Mouse (Mus musculus): ENCODE measurements around the gene Ushbp1. TPM values are rescaled to one million over a fixed set of nuclear protein-coding genes. Genes with fewer than 3 reads are reported as not detected.

Ushbp1 gene
- polyA plus RNA-seq, 1 experiment: not detected

DNA sequence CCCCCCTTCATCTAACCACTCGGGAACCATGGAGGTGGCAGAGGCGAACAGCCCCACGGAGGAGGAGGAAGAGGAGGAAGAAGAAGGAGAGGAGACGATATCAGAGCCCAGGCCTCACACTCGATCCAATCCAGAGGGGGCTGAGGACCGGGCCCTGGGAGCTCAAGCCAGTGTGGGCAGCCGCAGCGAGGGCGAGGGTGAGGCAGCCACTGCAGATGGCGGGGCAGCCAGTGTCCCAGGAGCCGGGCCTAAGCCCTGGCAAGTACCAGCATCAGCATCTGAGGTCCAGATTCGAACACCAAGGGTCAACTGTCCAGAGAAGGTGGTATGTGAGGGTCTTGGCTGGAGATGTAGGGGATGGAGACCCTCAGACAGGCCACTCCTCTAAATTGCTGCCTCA lies 2.1 kb upstream of the Ushbp1 start:
- H3K4me3 ChIP-seq (ENCODE audit: insufficient read depth, low read depth, low read length): 0 out of 2 replicates have a peak overlapping the region, but pooled peaks have one; percentile 2
- H3K27ac ChIP-seq (ENCODE audit: insufficient read depth, low read depth, low read length): no peak overlapping the region
- no peak for TF ChIP-seq CTCF (IDR thresholded peaks at IDR 0.05; ENCODE audit: insufficient read depth, low read depth, low read length)
- TF ChIP-seq POLR2A (IDR thresholded peaks at IDR 0.05; ENCODE audit: insufficient read depth, low read depth, low read length): no peak
- 78% methylated on average over 12 of the region's 12 CpGs for WGBS
- peaks cover 9% of the 10 kb centered on the region for H3K4me1 ChIP-seq (ENCODE audit: control insufficient read depth, insufficient read depth, low read length)

DNA sequence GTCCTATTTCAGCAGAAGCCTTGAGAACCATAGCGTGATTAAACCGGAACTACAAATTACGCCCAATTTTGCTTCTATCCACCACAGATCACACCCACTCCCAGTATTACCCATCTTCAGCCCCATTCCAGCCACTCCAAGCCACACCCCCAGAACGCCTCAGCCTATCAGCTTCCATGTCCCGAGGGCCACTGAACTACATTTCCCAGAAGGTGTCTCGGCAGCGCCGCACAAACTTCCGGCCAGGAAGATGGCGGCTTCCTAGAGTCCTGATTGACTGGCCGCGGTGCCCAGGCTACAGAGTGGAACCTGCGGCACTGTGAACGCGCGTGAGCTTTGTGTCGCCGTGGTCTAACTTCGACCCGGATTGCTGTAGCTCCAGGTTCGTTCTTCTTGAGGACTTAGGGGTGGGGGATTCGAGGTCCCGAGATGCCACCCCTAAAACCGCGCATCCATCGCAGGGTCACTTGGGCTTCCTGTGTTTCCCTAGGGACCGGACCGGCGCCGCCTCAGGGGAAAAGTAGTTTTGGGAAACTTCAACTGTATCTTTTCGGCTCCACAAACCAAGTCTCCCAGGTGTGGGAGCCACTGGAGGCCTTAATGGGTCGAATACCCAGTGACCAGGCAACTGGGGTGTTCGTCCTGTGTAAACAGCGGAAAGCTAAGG lies 1.2 kb upstream of the Ushbp1 start, which contains the start of gene Babam1:
Babam1 (plus strand) TSS at position 223 of the 667 bp plus-strand sequence.
- Histone ChIP-seq H3K4me1 (ENCODE audit: control insufficient read depth, insufficient read depth, low read length) (peaks cover 9% of the 10 kb centered on the region), H3K4me3 (ENCODE audit: insufficient read depth, low read depth, low read length) (peak within 1 kb of the TSS; percentile 78), H3K27ac (ENCODE audit: insufficient read depth, low read depth, low read length) (peak within 1 kb of the TSS; percentile 57)
- TF ChIP-seq CTCF (IDR thresholded peaks at IDR 0.05; ENCODE audit: insufficient read depth, low read depth, low read length) (no peak), POLR2A (IDR thresholded peaks at IDR 0.05; ENCODE audit: insufficient read depth, low read depth, low read length) (peak; percentile 69)
- WGBS: under 1% methylated on average over 34 of the region's 34 CpGs

DNA sequence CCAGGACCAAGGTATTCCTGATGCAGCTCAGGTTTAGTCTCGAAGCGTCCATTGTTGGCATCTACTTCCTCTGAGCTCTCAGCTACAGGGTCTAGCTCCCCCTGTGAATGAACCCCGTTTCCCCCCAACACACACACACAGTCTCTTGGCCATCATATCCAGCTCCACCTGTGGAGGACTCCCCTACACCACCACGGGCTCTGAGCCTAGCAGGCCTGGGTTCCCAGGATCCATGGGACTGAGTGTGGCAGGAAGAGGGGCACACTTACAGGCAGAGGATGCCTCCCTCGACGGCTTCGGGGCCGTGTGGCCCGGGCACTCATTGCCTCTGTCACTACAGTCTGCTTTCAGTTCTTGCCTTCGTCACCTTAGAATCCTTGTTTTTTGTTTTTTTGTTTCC lies 531 bp downstream of the Ushbp1 start:
- H3K4me3 ChIP-seq (ENCODE audit: insufficient read depth, low read depth, low read length): no peak overlapping the region; the same call in 1 of the 2 replicates
- whole genome bisulfite sequencing: 85% methylated on average over 10 of the region's 10 CpGs
- peaks cover 9% of the 10 kb centered on the region for H3K4me1 ChIP-seq (ENCODE audit: control insufficient read depth, insufficient read depth, low read length)
- TF ChIP-seq POLR2A (IDR thresholded peaks at IDR 0.05; ENCODE audit: insufficient read depth, low read depth, low read length) (no peak), CTCF (IDR thresholded peaks at IDR 0.05; ENCODE audit: insufficient read depth, low read depth, low read length) (no peak)
- no peak overlapping the region for H3K27ac ChIP-seq (ENCODE audit: insufficient read depth, low read depth, low read length)

DNA sequence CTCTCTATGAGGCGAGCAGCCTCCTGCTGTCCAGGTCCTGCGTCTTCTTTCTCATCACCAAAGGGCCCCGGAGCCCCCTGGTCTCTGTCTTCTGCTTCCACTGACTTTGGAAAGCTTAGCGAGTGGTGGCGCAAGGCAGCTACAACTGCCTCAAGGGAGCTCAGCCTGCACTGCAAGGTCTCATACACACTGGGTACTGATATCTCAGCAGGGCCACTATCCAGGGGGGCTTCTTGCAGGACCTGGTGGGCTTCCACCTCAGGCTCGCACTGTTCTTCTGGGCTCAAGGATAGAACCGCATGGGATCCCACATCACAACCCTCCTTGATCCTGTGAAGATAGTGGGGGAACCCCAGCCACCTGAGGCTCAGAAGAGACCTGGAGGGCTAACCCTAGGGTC lies 1.1 kb downstream of the Ushbp1 start:
- 81% methylated on average over 7 of the region's 7 CpGs for WGBS
- TF ChIP-seq CTCF (IDR thresholded peaks at IDR 0.05; ENCODE audit: insufficient read depth, low read depth, low read length): no peak
- TF ChIP-seq POLR2A (IDR thresholded peaks at IDR 0.05; ENCODE audit: insufficient read depth, low read depth, low read length): no peak
- H3K4me3 ChIP-seq (ENCODE audit: insufficient read depth, low read depth, low read length): no peak overlapping the region; the same call in 1 of the 2 replicates

DNA sequence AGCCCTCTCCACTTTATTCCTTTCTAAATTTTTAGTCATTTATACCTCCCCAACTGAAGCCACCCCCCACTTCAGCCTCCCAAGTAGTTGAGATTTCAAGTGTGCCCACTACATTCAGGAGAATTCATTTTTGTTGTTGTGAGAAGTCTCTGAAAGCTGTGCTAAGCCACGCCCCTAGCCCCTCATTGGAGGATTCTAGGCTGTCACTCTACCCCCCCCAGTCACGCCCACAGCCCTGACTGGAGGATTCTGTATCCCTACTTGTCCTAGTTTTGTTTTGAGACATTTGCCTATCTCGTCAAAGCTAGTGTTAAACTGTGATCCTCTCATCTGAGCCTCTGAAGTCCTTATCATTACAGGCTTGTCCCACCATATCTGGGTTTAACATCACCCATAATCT lies 2.7 kb downstream of the Ushbp1 start:
- TF ChIP-seq POLR2A (IDR thresholded peaks at IDR 0.05; ENCODE audit: insufficient read depth, low read depth, low read length) (no peak), CTCF (IDR thresholded peaks at IDR 0.05; ENCODE audit: insufficient read depth, low read depth, low read length) (no peak)
- 11% methylated on average over 3 of the region's 3 CpGs for WGBS
- Histone ChIP-seq H3K27ac (ENCODE audit: insufficient read depth, low read depth, low read length) (no peak overlapping the region), H3K4me3 (ENCODE audit: insufficient read depth, low read depth, low read length) (no peak overlapping the region), H3K4me1 (ENCODE audit: control insufficient read depth, insufficient read depth, low read length) (peaks cover 9% of the 10 kb centered on the region)

More for the DNA sequence above, 1.1 kb downstream of the Ushbp1 start:
- H3K27ac ChIP-seq (ENCODE audit: insufficient read depth, low read depth, low read length): no peak overlapping the region
- H3K4me1 ChIP-seq (ENCODE audit: control insufficient read depth, insufficient read depth, low read length): peaks cover 9% of the 10 kb centered on the region

DNA sequence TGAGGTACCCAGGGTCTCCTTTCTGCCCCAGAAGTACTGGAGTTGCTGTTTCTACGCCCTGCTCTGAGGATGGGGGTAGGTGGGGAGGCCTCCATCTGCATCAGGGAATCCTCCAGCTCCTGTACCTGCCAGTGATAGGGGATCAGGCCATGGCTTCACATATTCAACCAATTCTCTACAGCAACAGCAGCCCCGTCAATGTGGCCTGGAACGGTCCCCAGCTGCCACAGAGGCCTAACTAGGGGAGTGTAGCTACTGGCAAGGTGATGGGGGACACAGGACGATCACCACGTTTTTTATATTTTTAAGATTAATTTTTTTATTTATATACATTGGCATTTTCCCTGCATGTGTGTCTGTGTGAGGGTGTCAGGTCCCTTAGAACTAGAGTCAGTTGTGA lies 3.2 kb downstream of the Ushbp1 start:
- H3K27ac ChIP-seq (ENCODE audit: insufficient read depth, low read depth, low read length): no peak overlapping the region
- 74% methylated on average over 5 of the region's 5 CpGs for WGBS
- H3K4me3 ChIP-seq (ENCODE audit: insufficient read depth, low read depth, low read length): no peak overlapping the region
- no peak for TF ChIP-seq CTCF (IDR thresholded peaks at IDR 0.05; ENCODE audit: insufficient read depth, low read depth, low read length)
- no peak for TF ChIP-seq POLR2A (IDR thresholded peaks at IDR 0.05; ENCODE audit: insufficient read depth, low read depth, low read length)
- peaks cover 5% of the 10 kb centered on the region for H3K4me1 ChIP-seq (ENCODE audit: control insufficient read depth, insufficient read depth, low read length)

DNA sequence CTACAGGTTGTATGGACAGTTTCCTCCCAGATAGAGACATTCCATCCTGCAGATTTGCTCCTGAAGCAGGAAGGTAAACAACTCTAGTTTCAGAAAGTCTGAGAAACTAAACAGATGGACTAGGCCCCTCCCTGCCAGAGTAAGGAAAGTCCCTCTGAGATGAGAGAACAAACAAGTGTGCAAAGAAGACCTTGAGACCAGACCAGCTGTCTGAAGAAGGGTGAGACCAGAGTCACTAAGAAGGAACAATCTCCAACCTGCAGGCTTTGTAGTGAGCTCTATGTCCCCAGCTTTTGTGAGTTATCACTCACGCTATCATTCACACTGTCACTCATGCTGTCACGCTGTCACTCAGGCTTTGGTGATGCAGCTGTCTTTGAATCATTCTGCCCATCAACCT lies 3.9 kb downstream of the Ushbp1 start:
- WGBS: 97% methylated on average over 2 of the region's 2 CpGs
- Histone ChIP-seq H3K4me3 (ENCODE audit: insufficient read depth, low read depth, low read length) (no peak overlapping the region), H3K27ac (ENCODE audit: insufficient read depth, low read depth, low read length) (no peak overlapping the region), H3K4me1 (ENCODE audit: control insufficient read depth, insufficient read depth, low read length) (peaks cover 9% of the 10 kb centered on the region)
- TF ChIP-seq CTCF (IDR thresholded peaks at IDR 0.05; ENCODE audit: insufficient read depth, low read depth, low read length) (no peak), POLR2A (IDR thresholded peaks at IDR 0.05; ENCODE audit: insufficient read depth, low read depth, low read length) (no peak)

DNA sequence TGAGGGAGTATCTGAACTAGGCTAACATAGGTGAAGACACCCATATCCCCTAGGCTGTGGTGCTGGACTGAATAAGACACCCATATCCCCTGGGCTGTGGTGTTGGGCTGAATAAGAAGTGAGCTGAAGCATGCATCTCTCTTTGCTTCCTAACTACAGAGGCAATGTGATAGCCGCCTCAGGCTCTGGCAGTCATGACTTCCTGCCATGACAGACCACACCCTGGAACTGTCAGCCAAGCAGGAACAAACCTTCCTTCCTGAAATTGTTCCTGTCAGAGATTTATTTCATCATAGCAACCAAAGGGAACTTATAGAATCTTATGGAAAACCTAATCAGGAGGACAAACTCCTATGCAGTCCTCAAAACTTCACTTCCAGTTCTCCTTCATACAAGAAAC lies 7.3 kb downstream of the Ushbp1 start:
- no peak overlapping the region for H3K27ac ChIP-seq (ENCODE audit: insufficient read depth, low read depth, low read length)
- H3K4me1 ChIP-seq (ENCODE audit: control insufficient read depth, insufficient read depth, low read length): 0 out of 2 replicates have a peak, but pooled peaks cover 5% of the 10 kb centered on the region
- no peak overlapping the region for H3K4me3 ChIP-seq (ENCODE audit: insufficient read depth, low read depth, low read length)
- TF ChIP-seq POLR2A (IDR thresholded peaks at IDR 0.05; ENCODE audit: insufficient read depth, low read depth, low read length): no peak
- TF ChIP-seq CTCF (IDR thresholded peaks at IDR 0.05; ENCODE audit: insufficient read depth, low read depth, low read length): no peak
- 84% methylated on average over 1 of the region's 1 CpGs for WGBS

DNA sequence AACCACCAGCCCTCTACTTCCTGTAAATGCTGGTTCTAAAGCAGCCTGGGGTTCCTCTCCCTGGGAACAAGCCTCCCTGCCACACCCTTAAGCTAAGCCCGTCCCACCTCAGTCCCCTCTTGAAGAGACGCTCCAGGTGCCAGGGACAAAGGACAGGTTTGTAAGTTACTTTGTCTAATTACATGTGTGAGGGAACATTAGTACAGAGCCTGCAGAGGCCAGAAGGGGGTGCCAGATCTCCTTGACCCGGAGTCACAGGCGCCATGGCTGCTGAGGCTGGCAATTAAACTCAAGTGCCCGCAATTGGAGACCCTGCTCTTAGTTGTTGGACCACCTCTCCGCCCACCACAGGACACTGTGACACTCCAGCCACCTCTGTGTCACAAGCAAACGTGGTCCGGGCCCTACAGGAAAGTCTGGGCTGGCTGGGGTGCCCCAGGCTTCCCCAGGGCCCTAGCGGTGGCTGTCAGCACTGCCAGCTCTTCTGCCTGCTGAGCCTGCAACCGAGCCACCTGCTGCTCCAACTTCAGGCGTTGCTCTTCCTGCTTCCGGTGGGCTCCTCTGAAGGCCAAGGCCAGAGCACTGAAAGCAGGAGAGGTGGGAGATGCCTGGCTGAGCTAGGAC lies 10.3 kb downstream of the Ushbp1 start:
- peaks cover 20% of the 10 kb centered on the region for H3K4me1 ChIP-seq (ENCODE audit: control insufficient read depth, insufficient read depth, low read length)
- WGBS: 82% methylated on average over 12 of the region's 12 CpGs
- no peak overlapping the region for H3K27ac ChIP-seq (ENCODE audit: insufficient read depth, low read depth, low read length)
- no peak for TF ChIP-seq CTCF (IDR thresholded peaks at IDR 0.05; ENCODE audit: insufficient read depth, low read depth, low read length)
- no peak for TF ChIP-seq POLR2A (IDR thresholded peaks at IDR 0.05; ENCODE audit: insufficient read depth, low read depth, low read length)
- no peak overlapping the region for H3K4me3 ChIP-seq (ENCODE audit: insufficient read depth, low read depth, low read length)

Data from olfactory bulb, adult 2 months (tissue).